ENCODE assay signal across 8 mouse cellular contexts in genomic region chr7:126080949-126081654, GRCm38 (mm10). TPM values are rescaled to one million over a fixed set of nuclear protein-coding genes. Genes with fewer than 3 reads are reported as not detected.
DNase-seq lines count a peak whose midpoint lies in the region; ATAC-seq lines count a peak whose summit lies in the region.

No protein-coding gene starts in this region.

- WGBS in embryonic facial prominence, embryonic 15.5 days, result 19% methylated on average over 16 of the region's 16 CpGs
- WGBS in intestine, embryonic 16.5 days, result 22% methylated on average over 16 of the region's 16 CpGs
- WGBS in neural tube, embryonic 12.5 days, result 17% methylated on average over 16 of the region's 16 CpGs

- no peaks in the 10 kb centered on the region for H3K9me3 ChIP-seq in embryonic facial prominence, embryonic 15.5 days (replicated peaks)
- no peaks in the 10 kb centered on the region for H3K9me3 ChIP-seq in intestine, embryonic 16.5 days (ENCODE audit: control insufficient read depth, low read length)
- no peaks in the 10 kb centered on the region for H3K9me3 ChIP-seq in neural tube, embryonic 12.5 days

- H3K4me2 ChIP-seq in embryonic facial prominence, embryonic 15.5 days (replicated peaks), result peak overlapping the region; percentile 99
- H3K4me2 ChIP-seq in intestine, embryonic 16.5 days (ENCODE audit: low read depth, low read length), result peak overlapping the region; percentile 96
- peak overlapping the region; percentile 98 for H3K4me2 ChIP-seq in neural tube, embryonic 12.5 days (replicated peaks)

- intact Hi-C loops in left cerebral cortex, postnatal 10 days (cut with DNase I), result loop anchor here (5.0 to 10.0 kb wide), 2 partner anchors 44 to 406 kb away; no protein-coding TSS in a partner anchor

- ATAC-seq in embryonic facial prominence, embryonic 15.5 days (ENCODE audit: insufficient number of reproducible peaks, low FRiP score, low TSS enrichment, low read depth), result no peak
- no peak for ATAC-seq in intestine, embryonic 16.5 days
- ATAC-seq in neural tube, embryonic 12.5 days (ENCODE audit: low FRiP score, low read depth), result no peak

- DNase-seq in left cerebral cortex, adult 18-20 months (ENCODE audit: low spot score in 2 of 2), result peak; percentile 45 to 46
- no peak for DNase-seq in left cerebral cortex, postnatal 10 days (ENCODE audit: extremely low spot score in 1 of 2, low spot score in 2 of 2)
- DNase-seq in embryo, embryonic 10.5 days (ENCODE audit: low spot score), result no peak
- DNase-seq in thymus, postnatal 4 days, result no peak
- DNase-seq in ovary, adult 18-20 months (ENCODE audit: low spot score), result no peak

- H3K9ac ChIP-seq in embryonic facial prominence, embryonic 15.5 days, result 0 out of 2 replicates have a peak overlapping the region, but pooled peaks have one; percentile 35
- no peak overlapping the region for H3K9ac ChIP-seq in intestine, embryonic 16.5 days (ENCODE audit: low read depth, low read length)
- H3K9ac ChIP-seq in neural tube, embryonic 12.5 days, result peak overlapping the region; percentile 73

- peaks cover 29% of the 10 kb centered on the region for H3K4me1 ChIP-seq in embryonic facial prominence, embryonic 15.5 days
- H3K4me1 ChIP-seq in intestine, embryonic 16.5 days (ENCODE audit: control insufficient read depth, insufficient read depth, low read length), result peaks cover 14% of the 10 kb centered on the region
- H3K4me1 ChIP-seq in neural tube, embryonic 12.5 days, result peaks cover 18% of the 10 kb centered on the region; the same call in 1 of the 2 replicates

- no peaks in the 10 kb centered on the region for H3K36me3 ChIP-seq in embryonic facial prominence, embryonic 15.5 days
- no peaks in the 10 kb centered on the region for H3K36me3 ChIP-seq in intestine, embryonic 16.5 days (ENCODE audit: control insufficient read depth, insufficient read depth, low read length)
- no peaks in the 10 kb centered on the region for H3K36me3 ChIP-seq in neural tube, embryonic 12.5 days

- H3K4me3 ChIP-seq in embryonic facial prominence, embryonic 15.5 days (replicated peaks), result peak overlapping the region; percentile 50
- H3K4me3 ChIP-seq in intestine, embryonic 16.5 days (ENCODE audit: low read length), result peak overlapping the region; percentile 55
- peak overlapping the region; percentile 63 for H3K4me3 ChIP-seq in neural tube, embryonic 12.5 days

- no peak overlapping the region for H3K27ac ChIP-seq in embryonic facial prominence, embryonic 15.5 days (replicated peaks)
- no peak overlapping the region for H3K27ac ChIP-seq in intestine, embryonic 16.5 days (ENCODE audit: low read length)
- no peak overlapping the region for H3K27ac ChIP-seq in neural tube, embryonic 12.5 days

- H3K27me3 ChIP-seq in embryonic facial prominence, embryonic 15.5 days, result peaks cover 65% of the 10 kb centered on the region
- peaks cover 36% of the 10 kb centered on the region for H3K27me3 ChIP-seq in intestine, embryonic 16.5 days (replicated peaks; ENCODE audit: control insufficient read depth, insufficient read depth, low read length)
- H3K27me3 ChIP-seq in neural tube, embryonic 12.5 days (replicated peaks), result peaks cover 56% of the 10 kb centered on the region

RNA-seq across cellular contexts. Expression of gene Gsg1l, which starts 1.1 kb away (rescaled TPM):
- 10 to 100 TPM; 65.7 to 75.3 TPM for total RNA-seq in left cerebral cortex, adult 18-20 months (2021)
- total RNA-seq in left cerebral cortex, postnatal 10 days (2021), result 10 to 100 TPM; 33.1 to 33.8 TPM
- polyA plus RNA-seq in embryonic facial prominence, embryonic 15.5 days (2015; fragmentation: Nextera tagmentation; extraction: Ambion mirVana), result 2.6 and 2.7 TPM in 2 replicates
- polyA plus RNA-seq in intestine, embryonic 16.5 days (2015; fragmentation: Nextera tagmentation; extraction: Ambion mirVana), result 0.48 and 0.69 TPM in 2 replicates
- 10.8 and 16.3 TPM in 2 replicates for polyA plus RNA-seq in neural tube, embryonic 12.5 days (2016; fragmentation: Nextera tagmentation; extraction: Ambion mirVana)

Comparison
In these comparisons a context has a peak if more than half of its experiments do, and no peak if none do; other contexts are left out.
1. DNase-seq: peak in left cerebral cortex, adult 18-20 months (2 of 2); none in left cerebral cortex, postnatal 10 days (0 of 2), embryo, embryonic 10.5 days (single experiment), thymus, postnatal 4 days (single experiment) and ovary, adult 18-20 months (single experiment).
2. Peak in every context shown above with its lines, with median percentiles within 50 percentile points of each other: H3K4me2 ChIP-seq and H3K4me3 ChIP-seq.